Mouse (Mus musculus) G1E-ER4 (cell line): ENCODE data around the gene Fcrl1. TPM values are rescaled to one million over a fixed set of nuclear protein-coding genes. Genes with fewer than 3 reads are reported as not detected.

Source experiments
- GATA1 ChIP-seq: IDR thresholded peaks from one replicate; pipeline ENCODE4 v1.8.0; 2012; ENCODE audit warnings: low read length, inconsistent platforms
- polyA plus RNA-seq: library from polyadenylated mRNA; stranded (reverse); fragments of >175 nt; gene quantifications from 2 replicates; pipeline ENCODE4 v1.2.3, GENCODE M21; 2012

Gene Fcrl1
- not detected in 2 replicates for polyA plus RNA-seq

DNA sequence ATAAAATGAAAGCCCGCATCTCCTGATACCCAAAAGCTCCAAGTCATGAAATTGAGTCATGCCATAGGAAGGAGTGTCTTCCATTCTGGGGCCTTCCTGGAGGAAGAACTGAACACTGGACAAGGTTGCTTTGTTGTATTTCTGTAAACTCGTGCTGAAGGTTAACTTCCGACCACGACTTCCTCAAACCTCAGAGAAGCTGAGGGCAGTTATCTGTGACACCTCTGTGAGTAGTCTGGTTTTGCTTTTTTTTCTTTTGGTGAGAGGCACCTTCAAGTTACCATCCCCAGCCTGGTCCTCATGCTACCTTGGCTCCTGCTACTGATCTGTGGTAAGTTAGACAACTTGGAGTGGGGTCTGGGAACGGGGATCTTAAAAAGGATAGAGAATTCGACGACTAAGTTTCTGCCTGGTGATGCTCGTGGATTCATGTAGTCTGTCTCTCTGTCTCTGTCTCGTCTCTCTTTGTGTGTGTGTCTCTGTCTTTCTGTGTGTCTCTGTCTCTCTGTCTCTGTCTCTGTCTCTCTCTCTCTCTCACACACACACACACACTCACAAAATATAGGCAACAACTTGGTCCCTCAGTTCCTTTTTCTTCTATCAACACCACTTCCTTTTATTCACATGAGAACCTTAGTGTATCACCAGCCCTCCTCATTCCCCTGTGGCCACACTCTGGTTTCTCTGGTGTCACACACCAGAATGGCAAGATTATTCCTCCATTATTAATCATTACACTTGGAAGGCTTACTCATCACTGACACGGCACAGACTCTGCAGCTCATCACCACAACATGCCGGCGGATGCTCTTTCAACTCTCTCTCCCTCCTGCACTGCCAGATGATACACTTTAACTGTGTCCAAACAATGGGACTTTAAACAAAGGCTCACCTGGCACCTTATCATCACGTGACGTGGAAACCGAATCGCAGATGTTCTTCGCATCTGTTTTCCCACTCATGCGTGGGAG, at the start of gene Fcrl1:
TSS of gene Fcrl1 (plus strand) at position 193 of the 971 bp plus-strand sequence.
- no peak for TF ChIP-seq GATA1

DNA sequence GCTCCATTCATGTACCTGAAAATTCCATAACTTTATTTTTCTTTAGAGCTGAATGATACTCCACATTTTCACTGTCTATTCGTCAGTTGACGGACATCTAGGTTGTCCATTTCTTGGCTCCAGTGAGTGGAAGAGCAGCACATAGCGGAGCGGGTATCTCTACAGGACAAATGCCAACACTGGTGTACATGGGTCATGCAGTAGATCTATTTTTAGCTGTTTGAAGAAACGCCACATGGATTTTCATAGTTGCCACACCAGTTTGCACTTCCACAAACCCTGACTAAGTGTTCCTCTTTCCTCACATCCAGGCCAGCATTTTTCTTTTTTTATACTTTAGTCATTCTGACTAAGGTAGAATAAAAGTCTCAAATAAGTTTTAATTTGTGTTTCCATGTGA, 38.3 kb upstream of the Fcrl1 start:
- no peak for TF ChIP-seq GATA1

DNA sequence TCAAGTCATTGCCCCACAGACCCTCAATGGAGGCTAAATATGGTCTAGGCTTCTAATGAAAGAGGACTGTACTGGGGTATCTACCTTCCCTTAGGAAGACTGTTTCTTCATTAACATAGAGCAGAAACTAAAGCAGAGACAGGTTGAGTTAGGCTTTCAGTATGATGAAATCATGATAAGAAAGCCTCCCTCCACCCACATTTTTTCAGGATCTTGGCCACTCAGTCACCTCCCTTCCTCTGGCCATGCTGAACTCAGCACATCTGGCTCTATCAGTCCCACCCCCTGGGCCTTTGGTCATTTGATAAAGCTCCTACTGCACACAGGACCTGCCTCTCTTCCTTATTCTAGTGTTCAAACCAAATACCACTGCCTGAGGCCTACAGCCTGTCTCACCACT, 18.6 kb upstream of the Fcrl1 start, which contains the start of gene Cd5l:
TSS of gene Cd5l (plus strand) at position 301 of the 400 bp plus-strand sequence.
- no peak for TF ChIP-seq GATA1

DNA sequence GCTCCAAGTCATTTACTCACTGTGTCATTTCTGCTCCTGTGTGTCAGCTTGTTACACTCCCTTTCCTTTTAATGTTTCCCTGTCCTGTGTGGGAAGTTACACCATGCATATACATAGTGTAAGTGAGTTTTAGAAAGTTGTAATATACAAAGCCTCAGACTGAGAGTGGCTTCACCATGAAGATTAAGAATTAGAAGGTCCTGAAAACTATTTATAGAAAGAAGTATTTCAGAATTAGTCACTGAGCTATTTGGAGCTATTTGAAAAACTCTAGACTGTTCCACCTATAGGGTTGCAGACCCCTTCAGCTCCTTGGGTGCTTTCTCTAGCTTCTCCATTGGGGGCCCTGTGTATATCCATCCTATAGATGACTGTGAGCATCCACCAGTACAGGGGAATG, 17.0 kb upstream of the Fcrl1 start:
- no peak for TF ChIP-seq GATA1

DNA sequence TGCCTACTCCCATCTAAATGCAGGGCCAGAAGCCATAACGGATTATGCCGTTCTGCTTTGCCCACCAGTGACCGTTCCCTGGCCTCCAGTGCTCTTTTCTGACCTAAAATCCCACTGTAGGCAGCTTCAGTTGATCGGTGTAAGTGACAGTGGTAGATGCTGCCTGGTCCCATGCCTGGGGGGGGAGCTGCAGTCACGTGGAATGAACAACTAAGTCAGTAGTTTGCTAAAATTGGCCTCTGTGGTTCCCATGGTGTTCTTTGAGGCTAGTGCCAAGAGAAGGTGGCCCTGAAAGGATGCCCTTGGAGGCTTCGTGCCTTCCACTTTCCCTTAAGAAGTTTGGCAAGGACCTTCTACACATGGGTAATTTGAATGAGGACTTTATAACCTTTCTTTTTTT, 15.7 kb upstream of the Fcrl1 start:
- TF ChIP-seq GATA1: no peak

DNA sequence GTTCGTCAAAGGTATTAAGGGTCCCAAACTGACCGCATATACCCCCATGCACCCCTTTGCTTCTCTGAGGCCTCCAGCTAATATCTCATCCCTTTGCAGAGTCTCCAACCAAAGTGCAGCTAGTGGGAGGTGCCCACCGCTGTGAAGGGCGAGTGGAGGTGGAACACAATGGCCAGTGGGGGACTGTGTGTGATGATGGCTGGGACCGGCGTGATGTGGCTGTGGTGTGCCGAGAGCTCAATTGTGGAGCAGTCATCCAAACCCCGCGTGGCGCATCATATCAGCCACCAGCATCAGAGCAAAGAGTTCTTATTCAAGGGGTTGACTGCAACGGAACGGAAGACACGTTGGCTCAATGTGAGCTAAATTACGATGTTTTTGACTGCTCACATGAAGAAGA, 10.5 kb upstream of the Fcrl1 start:
- no peak for TF ChIP-seq GATA1

DNA sequence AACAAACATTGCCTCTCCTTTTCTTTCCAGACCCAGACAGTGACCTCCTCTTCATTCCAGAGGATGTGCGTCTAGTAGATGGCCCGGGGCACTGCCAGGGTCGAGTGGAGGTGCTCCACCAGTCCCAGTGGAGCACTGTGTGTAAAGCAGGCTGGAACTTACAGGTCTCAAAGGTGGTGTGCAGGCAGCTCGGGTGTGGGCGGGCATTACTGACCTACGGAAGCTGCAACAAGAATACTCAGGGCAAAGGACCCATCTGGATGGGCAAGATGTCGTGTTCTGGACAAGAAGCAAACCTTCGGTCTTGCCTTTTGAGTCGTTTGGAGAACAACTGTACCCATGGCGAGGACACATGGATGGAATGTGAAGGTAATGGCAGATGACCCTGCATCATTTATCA, 8.7 kb upstream of the Fcrl1 start:
- TF ChIP-seq GATA1: no peak

DNA sequence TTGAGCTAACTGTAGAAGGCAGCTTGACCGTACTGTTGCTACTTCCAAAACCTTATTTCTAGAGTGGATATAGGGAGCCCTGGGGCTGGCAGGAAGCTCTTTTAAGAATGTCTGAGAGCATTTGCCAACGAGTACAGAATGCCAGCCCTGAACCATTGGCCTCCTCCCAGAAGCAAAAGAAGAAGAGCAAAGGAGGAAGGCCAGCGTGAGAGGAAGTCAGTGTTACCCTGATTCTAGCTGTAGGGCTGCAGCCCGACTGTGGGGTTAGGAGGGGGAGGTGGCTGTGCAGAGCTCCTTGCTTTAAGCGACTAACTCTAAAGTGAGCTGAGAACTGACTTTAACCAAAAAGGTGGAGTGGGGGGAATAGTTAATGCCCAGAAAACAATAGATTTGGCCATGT, 7.0 kb upstream of the Fcrl1 start:
- TF ChIP-seq GATA1: no peak

DNA sequence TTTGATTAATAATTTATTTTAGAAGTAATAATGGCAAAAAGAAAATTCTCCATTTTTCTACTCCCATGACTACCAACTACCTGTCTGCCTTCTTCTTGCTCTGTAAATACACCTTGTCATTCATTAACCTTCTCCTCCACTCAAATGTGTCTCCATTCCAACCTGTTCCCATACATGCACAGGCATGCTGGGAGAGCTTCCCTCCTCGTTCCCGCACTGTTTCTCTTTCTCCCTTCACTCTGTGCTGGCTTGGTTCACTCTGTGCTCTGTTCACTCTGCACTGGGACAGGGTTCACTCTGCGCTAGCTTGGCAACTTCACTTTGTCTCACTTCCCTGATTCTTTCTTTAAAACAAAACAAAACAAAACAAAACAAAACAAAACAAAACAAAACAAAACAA, 1.0 kb downstream of the Fcrl1 start:
- no peak for TF ChIP-seq GATA1

DNA sequence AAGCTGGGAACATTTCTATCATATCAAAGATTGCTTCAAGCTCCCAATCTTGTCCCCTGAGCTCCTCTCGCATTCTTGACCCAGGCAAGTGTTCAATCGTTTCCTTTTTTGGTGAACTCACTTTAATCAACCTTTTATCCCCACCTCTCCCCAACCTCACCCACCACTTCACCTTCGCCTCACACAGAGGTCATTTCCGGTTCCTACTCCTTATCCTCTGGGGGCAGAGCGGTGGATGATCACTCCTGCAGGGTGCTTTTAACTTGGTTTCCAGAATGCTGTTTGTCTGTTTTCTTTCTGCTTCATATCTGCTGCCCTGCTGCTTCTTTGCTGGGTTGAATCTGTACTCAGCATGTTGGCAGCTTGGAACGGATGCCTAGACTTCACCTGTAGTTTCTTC, 1.5 kb downstream of the Fcrl1 start:
- TF ChIP-seq GATA1: no peak

DNA sequence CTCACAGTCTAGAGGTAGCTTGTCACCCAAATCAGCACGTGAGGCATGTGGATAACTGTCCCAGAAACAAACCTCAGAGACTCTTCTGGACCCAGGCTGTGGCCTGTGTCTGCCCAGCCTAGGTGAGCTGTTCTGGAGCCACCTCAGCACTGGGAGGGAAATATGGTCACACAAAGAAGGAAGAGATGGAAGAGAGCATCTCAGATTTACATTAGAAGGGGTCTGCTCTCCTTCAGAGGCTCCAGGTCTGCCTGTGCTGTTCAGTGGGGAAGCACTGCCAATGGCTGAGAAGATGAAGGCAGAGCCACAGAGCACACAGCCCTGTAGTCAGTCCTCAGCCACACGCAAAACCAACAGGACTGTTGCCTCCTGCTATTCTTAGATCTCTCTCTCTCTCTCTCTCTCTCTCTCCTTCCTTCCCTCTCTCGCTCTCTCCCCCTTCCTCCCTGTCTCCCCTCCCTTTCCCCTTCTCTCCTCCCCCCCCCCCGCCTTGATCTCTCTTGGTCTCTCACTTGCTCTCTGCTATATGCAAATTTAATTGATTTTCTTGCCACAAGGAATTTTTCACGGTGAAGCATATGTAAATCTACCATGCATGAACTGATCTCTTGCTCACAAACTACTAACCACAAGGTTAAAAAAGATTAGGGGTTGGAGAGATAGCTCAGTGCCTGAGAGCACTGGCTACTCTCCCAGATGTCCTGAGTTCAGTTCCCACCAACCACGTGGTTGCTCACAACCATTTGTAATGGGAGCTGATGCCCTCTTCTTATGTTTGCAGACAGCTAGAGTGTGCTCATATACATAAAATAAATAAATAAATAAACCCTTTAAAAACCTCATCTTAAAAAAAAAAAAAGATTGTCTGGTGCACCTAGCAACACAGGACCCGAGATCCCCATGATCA, 5.9 kb downstream of the Fcrl1 start:
- no peak for TF ChIP-seq GATA1

DNA sequence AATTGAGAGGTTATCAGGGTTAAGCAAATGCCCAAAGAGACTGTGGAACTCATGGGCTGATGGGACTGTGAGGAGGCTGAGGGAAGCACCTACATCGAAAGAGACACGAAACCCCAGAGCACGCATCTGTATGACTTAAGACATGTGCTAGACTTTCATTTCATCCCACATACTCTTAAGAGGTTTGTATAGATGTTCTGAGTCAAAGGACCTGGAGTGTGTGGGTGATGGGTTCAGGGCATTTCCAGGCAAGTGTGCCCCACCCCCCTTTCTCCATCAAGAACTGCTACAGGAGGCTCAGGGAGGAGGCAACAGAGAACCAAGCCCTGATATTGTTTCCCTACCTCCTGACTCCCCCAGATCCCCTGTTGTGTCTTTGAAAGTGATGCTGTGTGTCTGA, 7.1 kb downstream of the Fcrl1 start:
- no peak for TF ChIP-seq GATA1

DNA sequence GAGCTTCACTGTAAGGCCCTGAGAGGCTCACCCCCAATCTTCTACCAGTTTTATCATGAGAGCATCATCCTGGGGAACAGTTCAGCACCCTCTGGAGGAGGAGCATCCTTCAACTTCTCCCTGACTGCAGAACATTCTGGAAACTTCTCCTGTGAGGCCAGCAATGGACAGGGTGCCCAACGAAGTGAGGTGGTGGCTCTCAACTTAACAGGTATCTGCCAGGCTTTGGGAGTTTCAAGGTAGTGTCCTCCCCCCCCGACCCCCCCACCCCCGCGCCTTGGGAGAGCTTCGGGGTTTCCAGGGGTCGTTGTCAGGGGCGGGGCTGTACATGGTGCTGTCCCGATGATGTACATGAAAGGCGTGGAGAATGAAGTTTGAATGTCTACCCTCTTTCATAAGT, 8.9 kb downstream of the Fcrl1 start:
- TF ChIP-seq GATA1: no peak

DNA sequence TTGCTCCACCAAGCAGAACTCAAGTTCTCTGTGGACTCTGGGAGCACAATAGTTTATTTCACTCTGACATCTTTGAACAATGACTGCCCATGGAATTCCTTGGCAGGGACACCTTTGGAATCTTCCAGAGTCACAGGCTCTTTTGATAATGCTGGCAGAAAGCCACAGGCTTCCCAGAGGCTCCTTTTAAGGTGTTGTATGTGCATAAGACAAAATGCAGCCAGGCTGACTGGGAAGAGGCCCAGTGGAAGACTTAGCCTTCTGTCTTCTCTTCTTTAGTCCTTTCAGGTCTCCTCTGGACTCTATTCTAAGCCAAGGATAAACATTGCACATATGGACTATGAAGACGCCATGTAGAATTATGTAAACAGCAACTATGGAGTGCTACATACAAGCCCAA, 14.7 kb downstream of the Fcrl1 start:
- no peak for TF ChIP-seq GATA1

DNA sequence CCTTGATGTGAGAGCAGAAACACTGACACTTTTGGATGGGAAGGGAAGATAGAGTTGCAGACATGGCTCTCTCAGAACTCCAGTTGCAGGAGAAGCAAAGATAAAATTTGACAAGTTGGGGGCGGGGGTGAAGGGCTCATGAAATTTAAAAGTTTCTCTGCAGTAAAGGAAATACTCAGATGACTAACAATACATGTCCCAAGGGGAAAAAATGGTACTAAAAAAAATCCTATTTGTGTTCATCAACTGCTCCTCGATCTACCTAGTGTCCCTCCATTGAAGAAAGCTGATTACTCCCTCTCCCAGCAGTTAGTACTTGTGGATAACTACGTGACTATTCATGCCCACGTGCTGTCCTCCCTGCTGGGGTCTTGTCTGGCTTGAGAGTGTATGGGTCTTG, 22.6 kb downstream of the Fcrl1 start:
- no peak for TF ChIP-seq GATA1

DNA sequence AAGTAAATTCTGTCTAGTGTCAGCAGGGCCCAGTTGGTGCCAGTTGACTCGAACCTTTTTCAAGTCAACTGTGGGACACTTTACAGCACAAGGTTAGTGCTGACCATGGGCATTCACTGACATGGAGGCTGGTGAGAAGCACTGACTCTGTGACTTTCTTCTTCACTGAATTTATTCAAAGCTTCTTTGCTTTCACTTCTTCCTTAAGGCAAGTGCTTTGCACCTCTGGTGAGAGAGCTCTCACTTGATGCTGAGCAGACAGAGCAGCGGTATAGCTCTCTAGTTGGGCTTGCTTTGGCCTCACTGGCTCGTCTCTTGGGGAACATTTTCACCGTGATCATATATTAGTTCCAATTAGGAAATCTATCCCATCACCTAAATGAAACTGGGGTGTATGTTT, 23.7 kb downstream of the Fcrl1 start:
- no peak for TF ChIP-seq GATA1
